Comparison of ENCODE assay signal across 12 mouse cellular contexts in the genomic region with DNA sequence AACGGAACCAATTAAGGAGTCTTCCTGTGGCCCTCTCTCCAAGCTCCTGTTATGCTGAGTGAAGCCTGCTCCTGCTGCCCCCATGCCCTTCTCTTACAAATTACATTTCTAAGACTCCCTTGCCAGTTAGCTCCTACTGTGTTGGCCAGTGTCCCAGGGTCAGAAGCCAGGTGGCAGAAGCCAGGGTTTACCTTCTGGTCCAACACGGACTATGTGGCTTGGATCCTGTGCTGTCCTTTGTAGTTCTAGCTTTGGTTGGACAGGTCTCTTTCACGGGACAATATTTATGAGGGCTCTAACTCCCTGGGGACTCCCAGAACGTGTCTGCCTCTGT.
DNase-seq lines count a peak whose midpoint lies in the region; ATAC-seq lines count a peak whose summit lies in the region.
"Had no signal": no experiment of that assay in that cellular context is flagged by ENCODE, and none has a peak within 500 bp of the region (broad histone marks: within the 10 kb centered on the region; RNA-seq: fewer than 3 reads in every experiment).

No protein-coding gene starts in this region.

- H3K4me1 ChIP-seq in kidney, embryonic 15.5 days = peaks cover 19% of the 10 kb centered on the region
- peaks cover 38% of the 10 kb centered on the region for H3K4me1 ChIP-seq in liver, embryonic 13.5 days (replicated peaks)

- DNase-seq in kidney, adult 8-10 months = no peak
- peak; percentile 22 to 24 for DNase-seq in cerebellum, adult 18-20 months
- peak; percentile 46 to 66 for DNase-seq in cerebellum, postnatal 25 days
- no peak for DNase-seq in liver, embryonic 13.5 days
- DNase-seq in urinary bladder, postnatal 10 days (ENCODE audit: low spot score) = no peak
- DNase-seq in right cerebral cortex, postnatal 4 days = no peak
- DNase-seq in gastrocnemius, postnatal 10 days = no peak
- DNase-seq: kidney, postnatal 36 days had no signal

- 0 out of 2 replicates have a peak overlapping the region, but pooled peaks have one; percentile 70 for H3K27ac ChIP-seq in kidney, embryonic 15.5 days
- H3K27ac ChIP-seq in liver, embryonic 13.5 days = peak overlapping the region; percentile 72

- no peak overlapping the region for H3K4me3 ChIP-seq in kidney, embryonic 15.5 days (replicated peaks)
- H3K4me3 ChIP-seq in liver, embryonic 13.5 days (replicated peaks) = no peak overlapping the region

- no peaks in the 10 kb centered on the region for H3K36me3 ChIP-seq in kidney, embryonic 15.5 days
- H3K36me3 ChIP-seq in liver, embryonic 13.5 days = no peaks in the 10 kb centered on the region

- 43% methylated on average over 4 of the region's 4 CpGs for WGBS in kidney, embryonic 15.5 days
- WGBS in liver, embryonic 13.5 days (ENCODE audit: insufficient replicate concordance) = 31% methylated on average over 4 of the region's 4 CpGs

- ATAC-seq in kidney, embryonic 15.5 days (replicated peaks; ENCODE audit: low FRiP score) = no peak
- peak; percentile 16; the same call in 1 of the 2 replicates for ATAC-seq in liver, embryonic 13.5 days (ENCODE audit: low read depth)
- ATAC-seq: inflammation-experienced regulatory T-cells, adult 6 months had no signal

- no peaks in the 10 kb centered on the region for H3K27me3 ChIP-seq in kidney, embryonic 15.5 days
- H3K27me3 ChIP-seq in liver, embryonic 13.5 days = no peaks in the 10 kb centered on the region
- H3K27me3 ChIP-seq: CH12.LX had no signal

- H3K9me3 ChIP-seq in kidney, embryonic 15.5 days (replicated peaks) = no peaks in the 10 kb centered on the region
- H3K9me3 ChIP-seq in liver, embryonic 13.5 days (replicated peaks) = no peaks in the 10 kb centered on the region

- H3K9ac ChIP-seq in kidney, embryonic 15.5 days = no peak overlapping the region
- no peak overlapping the region for H3K9ac ChIP-seq in liver, embryonic 13.5 days
- H3K9ac ChIP-seq: lung, embryonic 14.5 days had no signal

- H3K4me2 ChIP-seq in kidney, embryonic 15.5 days = no peak overlapping the region
- H3K4me2 ChIP-seq in liver, embryonic 13.5 days = peak overlapping the region; percentile 61

Comparison
In these comparisons a context has a peak if more than half of its experiments do, and no peak if none do; other contexts are left out.
1. DNase-seq: peak in cerebellum, adult 18-20 months (2 of 2) and cerebellum, postnatal 25 days (2 of 2); none in kidney, adult 8-10 months (0 of 2), liver, embryonic 13.5 days (single experiment), urinary bladder, postnatal 10 days (single experiment), right cerebral cortex, postnatal 4 days (single experiment) and gastrocnemius, postnatal 10 days (single experiment).